Mouse (Mus musculus): ENCODE data around the gene Arhgef3.

DNA sequence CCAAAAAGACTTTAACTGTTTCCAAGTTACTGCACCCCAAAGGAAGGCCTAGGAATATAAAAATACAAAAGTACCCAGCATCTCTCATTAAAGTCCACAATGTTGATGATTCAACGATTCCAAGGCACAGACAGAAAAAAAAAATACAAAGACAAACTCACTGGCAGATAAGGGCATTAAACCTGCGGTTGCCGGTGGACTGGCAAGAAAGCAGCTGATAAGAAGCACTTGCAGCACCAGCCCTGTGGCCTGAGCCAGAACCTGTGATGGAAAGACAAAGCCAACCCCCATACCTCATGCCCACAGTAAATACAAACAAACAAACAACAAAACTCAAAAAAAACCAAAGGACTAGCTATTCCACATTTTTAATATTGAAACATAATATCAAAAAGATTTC, 295.0 kb downstream of the Arhgef3 start:
- TF ChIP-seq POLR2A (IDR thresholded peaks at IDR 0.05; ENCODE audit: low read depth, low read length), result no peak
- TF ChIP-seq CTCF (conservative IDR thresholded peaks at IDR 0.05; ENCODE audit: insufficient read depth, insufficient read length, low read depth, low read length), result no peak
